16 mouse cellular contexts compared by ENCODE assay signal in the genomic region with DNA sequence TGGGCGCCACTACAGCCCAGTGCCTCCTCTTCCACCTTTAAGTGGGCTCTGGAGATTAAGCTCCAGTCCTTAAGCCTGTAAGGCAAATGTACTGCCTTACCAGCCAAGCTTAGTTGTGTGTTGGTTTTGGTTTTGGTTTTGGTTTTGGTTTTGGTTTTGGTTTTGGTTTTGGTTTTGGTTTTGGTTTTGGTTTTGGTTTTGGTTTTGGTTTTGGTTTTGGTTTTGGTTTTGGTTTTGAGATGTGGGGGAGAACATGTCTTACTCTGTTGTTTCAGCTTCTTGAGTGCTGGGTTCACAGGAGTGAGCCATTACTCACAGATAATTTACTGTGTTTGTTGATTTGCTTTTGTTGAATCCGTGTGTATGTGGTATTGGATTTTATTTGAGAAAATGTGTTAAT. TPM values are rescaled to one million over a fixed set of nuclear protein-coding genes. Genes with fewer than 3 reads are reported as not detected.
"Had no signal": no experiment of that assay in that cellular context is flagged by ENCODE, and none has a peak within 500 bp of the region (broad histone marks: within the 10 kb centered on the region; RNA-seq: fewer than 3 reads in every experiment).

No protein-coding gene starts in this region.

- H3K4me1 ChIP-seq: limb, embryonic 10.5 days; liver, embryonic 15.5 days; neural tube, embryonic 12.5 days had no signal

- H3K4me3 ChIP-seq: left cerebral cortex, adult 2 months; limb, embryonic 10.5 days; liver, embryonic 15.5 days; midbrain, embryonic 10.5 days; myocyte; neural tube, embryonic 12.5 days had no signal

- H3K27ac ChIP-seq: left cerebral cortex, adult 2 months; limb, embryonic 10.5 days; liver, embryonic 15.5 days; midbrain, embryonic 10.5 days; neural tube, embryonic 12.5 days; stomach, postnatal 0 days had no signal

- DNase-seq: kidney, postnatal 25 days; lung, embryonic 14.5 days; lung, postnatal 10 days; lung, postnatal 4 days; midbrain, embryonic 14.5 days; right cerebral cortex, postnatal 25 days; thymus, postnatal 4 days had no signal

- H3K4me2 ChIP-seq: liver, embryonic 11.5 days; liver, embryonic 15.5 days; lung, embryonic 14.5 days; neural tube, embryonic 12.5 days had no signal

- H3K9ac ChIP-seq: liver, embryonic 15.5 days; lung, embryonic 14.5 days; neural tube, embryonic 12.5 days had no signal

- H3K27me3 ChIP-seq: neural tube, embryonic 12.5 days had no signal

- H3K9me3 ChIP-seq: limb, embryonic 10.5 days; liver, embryonic 15.5 days; midbrain, embryonic 10.5 days; neural tube, embryonic 12.5 days had no signal

- H3K36me3 ChIP-seq: limb, embryonic 10.5 days; liver, embryonic 15.5 days; midbrain, embryonic 10.5 days; neural tube, embryonic 12.5 days had no signal

RNA-seq across cellular contexts. Expression of a gene that starts 30.8 kb away (rescaled TPM):
- polyA plus RNA-seq: kidney, embryonic 16.5 days; limb, embryonic 10.5 days; liver, embryonic 11.5 days; liver, embryonic 15.5 days; lung, embryonic 14.5 days; myocyte; stomach, postnatal 0 days had no signal
